Mouse (Mus musculus) testis, adult 2 months (tissue): ENCODE measurements around the gene Sowaha. TPM values are rescaled to one million over a fixed set of nuclear protein-coding genes. Genes with fewer than 3 reads are reported as not detected.

Experiments
- H3K27ac ChIP-seq: fragments of 200-500 bp; 2 replicates; pipeline ENCODE4 v1.5.1; 2012; ENCODE audit warnings: low read depth, low read length; ENCODE audit not compliant: control insufficient read depth, insufficient read depth
- H3K27me3 ChIP-seq: fragments of 200-500 bp; 2 replicates; pipeline ENCODE4 v1.6.1; 2012; ENCODE audit warnings: mild to moderate bottlenecking, low read length, moderate library complexity; ENCODE audit not compliant: control insufficient read depth, insufficient read depth
- H3K36me3 ChIP-seq: fragments of 200-500 bp; 2 replicates; pipeline ENCODE4 v1.6.1; 2012; ENCODE audit warnings: mild to moderate bottlenecking, low read length; ENCODE audit not compliant: control insufficient read depth, insufficient read depth
- H3K4me1 ChIP-seq: fragments of 200-500 bp; 2 replicates; pipeline ENCODE4 v1.6.1; 2012; ENCODE audit warnings: low read length; ENCODE audit not compliant: control insufficient read depth, insufficient read depth
- H3K4me3 ChIP-seq: fragments of 200-500 bp; 2 replicates; pipeline ENCODE4 v1.5.1; 2012; ENCODE audit warnings: low read depth, mild to moderate bottlenecking, low read length, moderate library complexity, mixed read lengths; ENCODE audit not compliant: control insufficient read depth
- CTCF ChIP-seq: fragments of 200-500 bp; IDR thresholded peaks from 2 replicates; pipeline ENCODE4 v1.5.1; 2012; ENCODE audit warnings: low read depth, mild to moderate bottlenecking, inconsistent platforms, low read length, moderate library complexity; ENCODE audit not compliant: control insufficient read depth, insufficient read depth, insufficient replicate concordance
- POLR2A ChIP-seq: fragments of 200-500 bp; IDR thresholded peaks from 2 replicates; pipeline ENCODE4 v1.6.1; 2012; ENCODE audit warnings: low read depth, mild to moderate bottlenecking, inconsistent platforms, low read length, moderate library complexity; ENCODE audit not compliant: control insufficient read depth
- polyA plus RNA-seq: library from polyadenylated mRNA; depleted of rRNA; stranded (reverse); fragments of >200 nt; gene quantifications from 2 replicates; pipeline ENCODE4 v1.2.3, GENCODE M21; 2012

The Sowaha gene
- polyA plus RNA-seq, 1 experiment, result 0.10 TPM

DNA sequence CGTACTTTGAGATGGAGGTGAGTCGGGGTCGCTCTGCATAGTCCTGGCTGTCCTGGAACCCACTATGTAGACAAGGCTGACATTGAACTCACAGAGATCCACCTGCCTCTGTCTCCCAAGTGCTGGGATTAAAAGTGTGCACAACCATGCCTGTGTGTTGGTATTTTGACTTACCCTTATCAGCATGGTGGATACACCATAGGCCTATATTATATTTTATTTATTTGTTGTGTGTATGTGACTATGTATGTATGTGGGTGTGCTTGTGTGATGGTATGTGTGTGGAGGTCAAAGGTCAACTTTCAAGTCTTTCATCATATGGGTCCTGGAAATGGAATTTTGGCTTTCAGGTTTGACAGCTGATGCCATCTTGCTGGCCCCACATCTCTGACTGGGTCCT, 42.3 kb upstream of the Sowaha start:
- no peak overlapping the region for H3K27ac ChIP-seq
- H3K4me3 ChIP-seq, result no peak overlapping the region

DNA sequence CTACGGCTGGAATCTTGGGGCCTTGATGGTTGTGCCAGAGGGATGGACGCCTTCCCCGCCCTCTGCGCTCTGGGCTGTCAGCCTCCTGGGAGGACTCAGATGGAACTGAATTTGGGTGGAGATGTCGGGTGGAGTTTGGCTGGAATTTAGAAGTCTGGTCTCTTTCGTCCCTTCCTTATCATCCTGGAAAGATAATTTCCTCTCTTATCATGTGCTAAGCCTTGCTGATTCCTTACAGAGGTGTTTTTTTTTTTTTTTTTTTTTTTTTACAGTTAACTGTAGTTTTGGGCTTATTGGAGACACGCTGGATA, 41.7 kb upstream of the Sowaha start:
- H3K27me3 ChIP-seq, result no peaks in the 10 kb centered on the region
- H3K4me3 ChIP-seq, result no peak overlapping the region
- no peak for TF ChIP-seq CTCF
- no peak for TF ChIP-seq POLR2A
- no peak overlapping the region; the same call in 1 of the 2 replicates for H3K27ac ChIP-seq
- H3K4me1 ChIP-seq, result peaks cover 18% of the 10 kb centered on the region
- no peaks in the 10 kb centered on the region for H3K36me3 ChIP-seq

More for the DNA sequence above, 42.3 kb upstream of the Sowaha start:
- no peaks in the 10 kb centered on the region for H3K27me3 ChIP-seq
- no peak for TF ChIP-seq CTCF
- TF ChIP-seq POLR2A, result no peak
- peaks cover 18% of the 10 kb centered on the region for H3K4me1 ChIP-seq
- no peaks in the 10 kb centered on the region for H3K36me3 ChIP-seq

DNA sequence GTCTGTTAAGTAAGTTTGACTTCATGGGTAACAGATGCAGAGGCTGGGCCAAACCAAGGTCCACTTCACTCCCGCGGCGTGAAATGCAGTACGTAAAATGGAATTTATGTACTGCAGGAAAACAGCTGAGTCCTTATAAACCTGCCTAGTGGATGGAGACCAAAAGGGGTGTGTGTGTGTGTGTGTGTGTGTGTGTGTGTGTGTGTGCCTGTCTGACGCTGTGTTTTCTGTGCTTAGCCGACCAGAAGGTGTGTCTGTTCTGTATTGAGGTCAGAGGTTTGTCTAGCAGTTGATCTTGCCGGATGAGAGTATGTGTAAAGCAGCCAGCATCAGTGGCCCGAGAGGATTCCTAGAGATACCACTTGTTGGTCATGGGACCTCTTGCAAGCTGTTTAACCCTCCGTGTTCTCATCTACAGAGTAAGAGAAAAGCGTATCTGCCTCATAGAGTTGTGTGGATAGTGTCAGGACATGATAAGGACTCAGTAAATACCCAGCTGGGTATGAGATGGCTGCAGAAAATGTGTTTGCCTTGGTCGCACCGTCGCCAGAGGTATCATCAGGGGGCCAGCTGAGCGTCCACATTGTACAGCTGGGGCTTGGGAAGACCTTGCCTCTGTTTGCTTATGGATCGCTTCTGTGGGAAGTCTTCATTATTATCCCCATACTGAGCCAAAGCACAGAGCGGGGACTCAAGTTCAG, 41.2 kb upstream of the Sowaha start:
- TF ChIP-seq CTCF (no peak), POLR2A (no peak)
- H3K27ac ChIP-seq, result peak overlapping the region; percentile 27; the same call in 1 of the 2 replicates

DNA sequence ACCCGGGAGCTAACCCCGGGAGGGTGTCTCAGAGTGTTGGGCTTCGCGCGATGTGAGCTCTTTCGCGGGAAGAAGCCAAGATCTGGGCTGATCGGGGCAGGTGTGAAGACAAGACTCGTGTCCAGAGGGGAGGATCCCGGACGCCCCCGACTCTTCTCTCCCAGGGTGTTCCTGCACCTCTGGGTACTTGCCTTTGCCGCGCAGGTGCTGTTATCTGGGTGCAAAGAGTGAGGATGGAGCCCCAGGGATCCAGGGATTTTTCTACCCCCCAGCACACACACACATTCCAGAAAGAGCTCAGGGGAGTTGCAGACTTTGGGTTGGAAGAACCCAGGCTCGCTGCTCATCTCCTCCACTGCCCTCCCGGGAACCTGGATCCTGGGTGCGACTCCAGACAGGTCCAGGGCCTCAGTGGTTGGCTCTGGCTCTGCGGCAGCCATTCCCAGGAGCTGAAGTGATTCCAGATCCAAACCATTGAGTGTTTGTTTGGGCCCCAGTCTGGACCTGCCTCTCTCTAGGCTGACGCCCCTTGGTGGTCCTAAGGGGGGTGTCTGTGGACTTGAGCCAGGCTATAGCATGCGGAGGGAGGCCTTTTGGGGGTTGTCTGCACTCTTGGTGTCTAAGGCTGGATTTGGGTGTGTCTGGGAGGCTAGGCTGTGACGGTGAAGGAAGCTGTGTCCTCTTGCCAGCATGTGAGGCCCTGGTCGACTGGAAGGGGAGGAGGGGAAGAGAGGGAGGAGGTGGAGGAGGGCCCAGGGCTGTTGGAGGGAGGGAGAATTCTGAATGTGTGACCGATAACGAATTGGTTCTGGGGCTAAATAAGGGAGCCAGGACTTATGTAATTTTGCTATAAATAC, 40.3 kb upstream of the Sowaha start:
- peak overlapping the region; percentile 67 for H3K4me3 ChIP-seq
- H3K36me3 ChIP-seq, result no peaks in the 10 kb centered on the region
- H3K27ac ChIP-seq, result peak overlapping the region; percentile 37
- peaks cover 13% of the 10 kb centered on the region for H3K4me1 ChIP-seq
- no peaks in the 10 kb centered on the region for H3K27me3 ChIP-seq
- TF ChIP-seq POLR2A (no peak), CTCF (no peak)

More for the DNA sequence above, 41.2 kb upstream of the Sowaha start:
- no peak overlapping the region for H3K4me3 ChIP-seq
- H3K27me3 ChIP-seq, result no peaks in the 10 kb centered on the region
- no peaks in the 10 kb centered on the region for H3K36me3 ChIP-seq
- peaks cover 18% of the 10 kb centered on the region for H3K4me1 ChIP-seq

DNA sequence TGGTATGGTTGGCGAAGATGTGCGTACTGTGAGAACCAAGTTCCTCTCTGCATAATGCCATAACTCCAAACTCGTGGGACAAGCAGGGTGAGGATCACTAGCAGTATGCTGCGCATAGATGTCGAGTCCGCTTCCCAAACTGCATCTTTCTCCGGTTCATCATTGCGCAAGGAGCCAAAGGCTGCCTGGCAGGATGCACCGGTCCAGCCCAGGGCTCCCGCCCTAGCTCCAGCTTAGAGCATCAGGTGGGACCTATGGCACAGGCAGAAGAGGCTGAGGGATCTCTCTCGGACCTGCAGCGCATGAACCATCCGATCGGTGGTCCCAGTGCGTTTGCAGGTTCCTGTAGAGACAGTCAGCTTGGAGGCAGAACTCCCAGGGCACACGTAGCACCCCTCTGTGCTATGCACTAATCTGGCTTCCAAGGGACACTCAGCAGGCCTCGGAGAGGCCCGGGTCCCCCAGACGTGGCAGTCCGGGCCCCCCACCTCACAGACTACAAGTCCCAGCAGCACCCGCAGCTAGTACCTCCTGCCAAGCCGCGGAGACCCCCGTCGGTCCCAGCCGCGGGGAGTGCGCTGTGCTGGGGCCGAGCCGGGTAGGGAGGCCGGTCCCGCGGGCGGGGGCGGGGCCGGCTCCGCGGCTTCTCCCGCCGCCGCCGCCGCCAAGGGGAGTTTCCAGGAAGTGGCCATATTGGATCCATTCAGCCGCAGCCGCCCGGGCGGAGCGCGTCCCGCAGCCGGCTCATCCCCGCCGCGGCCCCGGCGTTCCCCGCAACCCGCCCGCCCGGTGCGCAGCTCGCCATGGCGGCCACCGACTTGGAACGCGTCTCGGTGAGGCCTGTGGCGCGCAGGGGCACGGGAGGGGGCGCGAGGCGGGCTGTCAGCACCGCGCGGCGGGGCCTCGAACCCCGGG, 39.4 kb upstream of the Sowaha start, which contains the start of gene Sept8:
TSS of gene Sept8 (plus strand) at position 51 of the 915 bp plus-strand sequence.
- Histone ChIP-seq H3K36me3 (no peaks in the 10 kb centered on the region), H3K27ac (peak within 1 kb of the TSS; percentile 37), H3K27me3 (no peaks in the 10 kb centered on the region), H3K4me3 (peak within 1 kb of the TSS; percentile 67), H3K4me1 (peaks cover 5% of the 10 kb centered on the region)
- TF ChIP-seq POLR2A, result peak; percentile 9; the same call in 1 of the 2 replicates
- no peak for TF ChIP-seq CTCF

DNA sequence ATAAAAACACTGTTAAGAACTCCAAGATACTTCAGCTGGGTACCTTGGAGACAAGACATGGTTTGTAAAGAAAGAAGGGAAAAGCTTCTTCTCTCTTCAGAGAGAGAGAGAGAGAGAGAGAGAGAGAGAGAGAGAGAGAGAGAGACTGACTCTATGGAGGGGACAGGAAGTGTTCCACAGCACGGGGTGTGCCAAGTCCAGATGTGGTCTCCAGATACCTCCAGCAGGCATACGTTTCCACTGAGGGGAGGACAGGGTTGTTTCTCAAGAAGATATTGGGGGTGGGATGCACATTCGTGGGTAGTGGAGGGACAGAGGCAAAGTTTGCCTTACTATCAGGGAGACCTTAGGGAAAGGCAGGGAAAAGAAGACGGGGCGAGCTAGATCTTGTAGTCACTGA, 38.7 kb upstream of the Sowaha start:
- Histone ChIP-seq H3K27me3 (no peaks in the 10 kb centered on the region), H3K4me3 (no peak overlapping the region), H3K4me1 (peaks cover 5% of the 10 kb centered on the region; the same call in 1 of the 2 replicates), H3K27ac (no peak overlapping the region), H3K36me3 (no peaks in the 10 kb centered on the region)
- no peak for TF ChIP-seq CTCF
- no peak for TF ChIP-seq POLR2A
